Comparison of ENCODE assay signal across 20 mouse cellular contexts in genomic region chr3:51091478-51091877, GRCm38 (mm10).
DNase-seq lines count a peak whose midpoint lies in the region; ATAC-seq and TF ChIP-seq lines count a peak whose summit lies in the region.
"Had no signal": no experiment of that assay in that cellular context is flagged by ENCODE, and none has a peak within 500 bp of the region (broad histone marks: within the 10 kb centered on the region; RNA-seq: fewer than 3 reads in every experiment).

No protein-coding gene starts in this region.

- TF ChIP-seq POLR2A in myocyte (IDR thresholded peaks at IDR 0.05; ENCODE audit: insufficient read length, low read depth) = no peak

- no peak overlapping the region for H3ac ChIP-seq in myocyte (ENCODE audit: control insufficient read depth, insufficient read length)

- no peaks in the 10 kb centered on the region for H3K9me3 ChIP-seq in heart, embryonic 11.5 days (replicated peaks; ENCODE audit: control insufficient read depth, low read length)
- H3K9me3 ChIP-seq: embryonic facial prominence, embryonic 10.5 days; forebrain, embryonic 13.5 days; midbrain, embryonic 15.5 days; neural tube, embryonic 15.5 days had no signal

- no peaks in the 10 kb centered on the region for H3K79me2 ChIP-seq in myocyte (ENCODE audit: control insufficient read depth, insufficient read depth)

- no peak for ATAC-seq in heart, embryonic 11.5 days (replicated peaks; ENCODE audit: insufficient number of reproducible peaks, low FRiP score, low TSS enrichment)
- ATAC-seq: forebrain, embryonic 13.5 days; midbrain, embryonic 15.5 days had no signal

- no peaks in the 10 kb centered on the region for H3K27me3 ChIP-seq in heart, embryonic 11.5 days (ENCODE audit: control insufficient read depth, insufficient read depth, low read length)
- H3K27me3 ChIP-seq in myocyte (ENCODE audit: control insufficient read depth, insufficient read depth, insufficient read length) = no peaks in the 10 kb centered on the region
- H3K27me3 ChIP-seq: CH12.LX; forebrain, embryonic 13.5 days; midbrain, embryonic 15.5 days; neural tube, embryonic 15.5 days had no signal

- DNase-seq in adrenal gland, adult 8-10 months = peak; percentile 9
- no peak for DNase-seq in adrenal gland, postnatal 4 days (ENCODE audit: low spot score in 2 of 2)
- peak; percentile 21 for DNase-seq in heart, adult 8-10 months (ENCODE audit: low spot score)
- DNase-seq in urinary bladder, postnatal 25 days (ENCODE audit: low spot score) = peak; percentile 11
- DNase-seq in urinary bladder, postnatal 4 days (ENCODE audit: low spot score in 2 of 2) = no peak
- no peak for DNase-seq in frontal cortex, postnatal 25 days (ENCODE audit: low spot score in 2 of 2)
- DNase-seq: cerebellum, adult 18-20 months; cerebellum, postnatal 36 days; kidney, adult 11 months; lung, adult 18-20 months; right cerebral cortex, postnatal 25 days had no signal

- H3K4me2 ChIP-seq in heart, embryonic 11.5 days = no peak overlapping the region
- peak overlapping the region; percentile 36 for H3K4me2 ChIP-seq in myocyte (ENCODE audit: low read depth)
- H3K4me2 ChIP-seq: forebrain, embryonic 13.5 days; liver, embryonic 11.5 days; midbrain, embryonic 15.5 days; neural tube, embryonic 15.5 days had no signal

- H3K4me1 ChIP-seq in heart, embryonic 11.5 days (ENCODE audit: control insufficient read depth, insufficient read depth, low read length) = no peaks in the 10 kb centered on the region

- 76% methylated on average over 4 of the region's 4 CpGs for WGBS in heart, embryonic 11.5 days (ENCODE audit: insufficient replicate concordance)

- H3K4me3 ChIP-seq in heart, embryonic 11.5 days (ENCODE audit: low read depth, low read length) = no peak overlapping the region
- H3K4me3 ChIP-seq in myocyte = no peak overlapping the region
- H3K4me3 ChIP-seq: embryonic facial prominence, embryonic 10.5 days; forebrain, embryonic 13.5 days; midbrain, embryonic 15.5 days; neural tube, embryonic 15.5 days had no signal

- no peak overlapping the region for H3K9ac ChIP-seq in heart, embryonic 11.5 days (ENCODE audit: low read depth, low read length)
- H3K9ac ChIP-seq: forebrain, embryonic 13.5 days; midbrain, embryonic 15.5 days; neural tube, embryonic 15.5 days had no signal

- H3K27ac ChIP-seq in heart, embryonic 11.5 days (ENCODE audit: low read depth, low read length) = no peak overlapping the region
- H3K27ac ChIP-seq: embryonic facial prominence, embryonic 10.5 days; forebrain, embryonic 13.5 days; kidney, postnatal 0 days; midbrain, embryonic 15.5 days; neural tube, embryonic 15.5 days had no signal

- no peaks in the 10 kb centered on the region for H3K36me3 ChIP-seq in heart, embryonic 11.5 days (ENCODE audit: control insufficient read depth, insufficient read depth, low read length)
- H3K36me3 ChIP-seq in myocyte (ENCODE audit: control insufficient read depth, insufficient read depth) = no peaks in the 10 kb centered on the region
- H3K36me3 ChIP-seq: embryonic facial prominence, embryonic 10.5 days; midbrain, embryonic 15.5 days; neural tube, embryonic 15.5 days had no signal

TF ChIP-seq in myocyte, 11 proteins besides CTCF, POLR2A, EP300 and RAD21:
- TF ChIP-seq MAX (IDR thresholded peaks at IDR 0.05; ENCODE audit: low read depth) = no peak
- no peak for TF ChIP-seq POLR2AphosphoS2 (IDR thresholded peaks at IDR 0.05; ENCODE audit: insufficient read length, low read depth)
- no peak for TF ChIP-seq MYOG (IDR thresholded peaks at IDR 0.05; ENCODE audit: control insufficient read depth in 1 of 3, insufficient read depth in 1 of 3, insufficient read length in 2 of 3, low read depth in 2 of 3)
- TF ChIP-seq SRF (IDR thresholded peaks at IDR 0.05; ENCODE audit: control insufficient read depth, insufficient read length, low read depth) = no peak
- TF ChIP-seq REST (IDR thresholded peaks at IDR 0.05; ENCODE audit: insufficient read depth, insufficient read length) = no peak
- peak; percentile 6 for TF ChIP-seq TCF3 (IDR thresholded peaks at IDR 0.05; ENCODE audit: insufficient read length, low read depth)
- TF ChIP-seq TCF12 (IDR thresholded peaks at IDR 0.05; ENCODE audit: insufficient read depth, poor library complexity, severe bottlenecking) = peak; percentile 29
- TF ChIP-seq MYOD1 (IDR thresholded peaks at IDR 0.05; ENCODE audit: control insufficient read depth in 1 of 3, insufficient read length in 2 of 3, low read depth in 2 of 3) = peak in 1 of 3 experiments; percentile 39
- TF ChIP-seq USF1 (IDR thresholded peaks at IDR 0.05; ENCODE audit: low read depth) = no peak
- TF ChIP-seq E2F4 (IDR thresholded peaks at IDR 0.05; ENCODE audit: insufficient read depth) = no peak
- peak; percentile 97 for TF ChIP-seq CEBPB (IDR thresholded peaks at IDR 0.05; ENCODE audit: insufficient read depth, poor library complexity, severe bottlenecking)

Comparison
In these comparisons a context has a peak if more than half of its experiments do, and no peak if none do; other contexts are left out.
1. DNase-seq: peak in adrenal gland, adult 8-10 months (single experiment), heart, adult 8-10 months (single experiment) and urinary bladder, postnatal 25 days (single experiment); none in adrenal gland, postnatal 4 days (0 of 2), urinary bladder, postnatal 4 days (0 of 2) and frontal cortex, postnatal 25 days (0 of 2).